Mouse (Mus musculus): Measurements from ENCODE around the gene Gucd1. TPM values are rescaled to one million over a fixed set of nuclear protein-coding genes. Genes with fewer than 3 reads are reported as not detected.
"Not testable (repeated sequence)": the region's sequence is repeated elsewhere in the genome, so short reads cannot be mapped to it uniquely, and the experiment has no call there.

Gucd1 gene
- polyA plus RNA-seq, 1 experiment from 2014 or later = 24.9 TPM

DNA sequence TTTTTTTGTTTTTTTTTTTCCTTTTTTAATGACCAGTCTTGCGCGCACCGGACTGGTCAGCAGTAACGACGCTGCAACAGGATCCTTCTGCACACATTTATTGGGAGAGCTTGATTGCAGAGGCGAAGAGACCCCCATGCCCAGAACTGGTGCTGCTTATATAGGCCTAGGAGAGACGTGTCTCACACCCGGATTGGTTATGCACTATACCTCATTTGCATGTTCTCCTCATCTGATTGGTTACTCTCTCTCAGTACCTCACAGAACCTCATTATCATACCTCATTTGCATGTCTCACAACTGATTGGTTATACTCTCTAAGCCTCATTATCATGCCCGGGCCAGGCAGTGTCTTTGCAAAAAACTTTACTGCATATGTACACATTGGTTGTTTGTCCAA lies 7.7 kb upstream of the Gucd1 start:
- H3K9me3 ChIP-seq (ENCODE audit: control insufficient read depth, low read length); H3K4me1 ChIP-seq (replicated peaks; ENCODE audit: control insufficient read depth, insufficient read depth, low read length); H3K27me3 ChIP-seq (ENCODE audit: control insufficient read depth, insufficient read depth, low read depth, low read length); H3K27ac ChIP-seq (ENCODE audit: low read length); H3K9ac ChIP-seq (ENCODE audit: low read length); ATAC-seq (ENCODE audit: low read depth); H3K4me3 ChIP-seq (ENCODE audit: low read length); H3K4me2 ChIP-seq (ENCODE audit: low read depth, low read length): not testable (repeated sequence)
- WGBS = 96% methylated on average over 9 of the region's 9 CpGs
- H3K36me3 ChIP-seq (ENCODE audit: control insufficient read depth, insufficient read depth, low read length) = peaks cover 33% of the 10 kb centered on the region

DNA sequence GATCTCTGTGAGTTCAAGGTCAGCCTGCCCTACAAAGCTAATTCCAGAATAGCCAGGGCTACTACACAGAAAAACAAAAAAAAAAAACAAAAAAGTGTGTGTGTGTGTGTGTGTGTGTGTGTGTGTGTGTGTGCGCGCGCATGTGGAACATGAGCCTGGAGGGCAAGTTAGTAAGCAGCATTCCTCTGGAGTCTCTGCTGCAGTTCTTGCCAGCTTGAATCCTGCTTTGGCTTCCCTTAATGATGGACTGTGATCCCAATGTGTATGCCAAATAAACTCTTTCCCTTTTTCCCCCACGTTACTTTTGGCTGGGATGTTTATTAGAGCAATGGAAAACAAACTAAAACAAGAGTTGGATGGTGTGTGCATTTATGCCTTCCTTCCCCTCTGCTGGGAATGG lies 3.9 kb upstream of the Gucd1 start:
- Histone ChIP-seq H3K4me3 (ENCODE audit: low read length) (no peak overlapping the region), H3K36me3 (ENCODE audit: control insufficient read depth, insufficient read depth, low read length) (peaks cover 34% of the 10 kb centered on the region)

GRCm38 (mm10) chr10:75520581-75520980 lies 2.8 kb upstream of the Gucd1 start:
- no peaks in the 10 kb centered on the region for H3K27me3 ChIP-seq (ENCODE audit: control insufficient read depth, insufficient read depth, low read depth, low read length)
- H3K4me1 ChIP-seq (replicated peaks; ENCODE audit: control insufficient read depth, insufficient read depth, low read length) = peaks cover 17% of the 10 kb centered on the region
- 87% methylated on average over 5 of the region's 5 CpGs for WGBS
- no peak for ATAC-seq (ENCODE audit: low read depth)
- no peak overlapping the region for H3K9ac ChIP-seq (ENCODE audit: low read length)
- no peak overlapping the region for H3K4me2 ChIP-seq (ENCODE audit: low read depth, low read length)
- no peak overlapping the region for H3K27ac ChIP-seq (ENCODE audit: low read length)
- no peaks in the 10 kb centered on the region for H3K9me3 ChIP-seq (ENCODE audit: control insufficient read depth, low read length)
- no peak overlapping the region for H3K4me3 ChIP-seq (ENCODE audit: low read length)
- H3K36me3 ChIP-seq (ENCODE audit: control insufficient read depth, insufficient read depth, low read length) = peaks cover 29% of the 10 kb centered on the region

More for the DNA sequence above, 3.9 kb upstream of the Gucd1 start:
- no peaks in the 10 kb centered on the region for H3K27me3 ChIP-seq (ENCODE audit: control insufficient read depth, insufficient read depth, low read depth, low read length)
- no peak overlapping the region for H3K27ac ChIP-seq (ENCODE audit: low read length)
- no peaks in the 10 kb centered on the region for H3K9me3 ChIP-seq (ENCODE audit: control insufficient read depth, low read length)
- no peak overlapping the region for H3K9ac ChIP-seq (ENCODE audit: low read length)
- ATAC-seq (ENCODE audit: low read depth) = no peak
- peaks cover 8% of the 10 kb centered on the region for H3K4me1 ChIP-seq (replicated peaks; ENCODE audit: control insufficient read depth, insufficient read depth, low read length)
- no peak overlapping the region for H3K4me2 ChIP-seq (ENCODE audit: low read depth, low read length)
- WGBS = 93% methylated on average over 4 of the region's 4 CpGs

- Histone ChIP-seq H3K9ac (ENCODE audit: low read length) (peak within 1 kb of the TSS; percentile 94), H3K4me2 (ENCODE audit: low read depth, low read length) (peak within 1 kb of the TSS; percentile 76), H3K4me3 (ENCODE audit: low read length) (peak within 1 kb of the TSS; percentile 86), H3K36me3 (ENCODE audit: control insufficient read depth, insufficient read depth, low read length) (peaks cover 17% of the 10 kb centered on the region), H3K9me3 (ENCODE audit: control insufficient read depth, low read length) (no peaks in the 10 kb centered on the region), H3K27ac (ENCODE audit: low read length) (peak within 1 kb of the TSS; percentile 99), H3K27me3 (ENCODE audit: control insufficient read depth, insufficient read depth, low read depth, low read length) (no peaks in the 10 kb centered on the region), H3K4me1 (replicated peaks; ENCODE audit: control insufficient read depth, insufficient read depth, low read length) (peaks cover 18% of the 10 kb centered on the region)
- ATAC-seq (ENCODE audit: low read depth) = peak; percentile 97
- 0% methylated on average over 37 of the region's 52 CpGs for WGBS
These were observed 557 bp downstream of the Gucd1 start, which contains the start of gene Snrpd3 for GRCm38 (mm10) chr10:75517073-75517757. Gene Snrpd3, plus strand, starts transcription at chr10:75517551.

- H3K36me3 ChIP-seq (ENCODE audit: control insufficient read depth, insufficient read depth, low read length) = peaks cover 12% of the 10 kb centered on the region
- peak overlapping the region; percentile 86 for H3K4me3 ChIP-seq (ENCODE audit: low read length)
- peak overlapping the region; percentile 76 for H3K4me2 ChIP-seq (ENCODE audit: low read depth, low read length)
- H3K27ac ChIP-seq (ENCODE audit: low read length) = peak overlapping the region; percentile 99
- H3K27me3 ChIP-seq (ENCODE audit: control insufficient read depth, insufficient read depth, low read depth, low read length) = no peaks in the 10 kb centered on the region
- H3K9ac ChIP-seq (ENCODE audit: low read length) = peak overlapping the region; percentile 94
- under 1% methylated on average over 12 of the region's 12 CpGs for WGBS
- no peak for ATAC-seq (ENCODE audit: low read depth)
- peaks cover 18% of the 10 kb centered on the region for H3K4me1 ChIP-seq (replicated peaks; ENCODE audit: control insufficient read depth, insufficient read depth, low read length)
- H3K9me3 ChIP-seq (ENCODE audit: control insufficient read depth, low read length) = no peaks in the 10 kb centered on the region
These were observed 1.1 kb downstream of the Gucd1 start for GRCm38 (mm10) chr10:75516724-75517072.

GRCm38 (mm10) chr10:75516038-75516723 lies 1.6 kb downstream of the Gucd1 start:
- no peak for ATAC-seq (ENCODE audit: low read depth)
- Histone ChIP-seq H3K9me3 (ENCODE audit: control insufficient read depth, low read length) (no peaks in the 10 kb centered on the region), H3K9ac (ENCODE audit: low read length) (peak overlapping the region; percentile 94), H3K4me2 (ENCODE audit: low read depth, low read length) (peak overlapping the region; percentile 76), H3K27ac (ENCODE audit: low read length) (peak overlapping the region; percentile 99), H3K36me3 (ENCODE audit: control insufficient read depth, insufficient read depth, low read length) (peaks cover 10% of the 10 kb centered on the region), H3K27me3 (ENCODE audit: control insufficient read depth, insufficient read depth, low read depth, low read length) (no peaks in the 10 kb centered on the region), H3K4me3 (ENCODE audit: low read length) (peak overlapping the region; percentile 86), H3K4me1 (replicated peaks; ENCODE audit: control insufficient read depth, insufficient read depth, low read length) (peaks cover 18% of the 10 kb centered on the region)
- WGBS = 21% methylated on average over 8 of the region's 8 CpGs

DNA sequence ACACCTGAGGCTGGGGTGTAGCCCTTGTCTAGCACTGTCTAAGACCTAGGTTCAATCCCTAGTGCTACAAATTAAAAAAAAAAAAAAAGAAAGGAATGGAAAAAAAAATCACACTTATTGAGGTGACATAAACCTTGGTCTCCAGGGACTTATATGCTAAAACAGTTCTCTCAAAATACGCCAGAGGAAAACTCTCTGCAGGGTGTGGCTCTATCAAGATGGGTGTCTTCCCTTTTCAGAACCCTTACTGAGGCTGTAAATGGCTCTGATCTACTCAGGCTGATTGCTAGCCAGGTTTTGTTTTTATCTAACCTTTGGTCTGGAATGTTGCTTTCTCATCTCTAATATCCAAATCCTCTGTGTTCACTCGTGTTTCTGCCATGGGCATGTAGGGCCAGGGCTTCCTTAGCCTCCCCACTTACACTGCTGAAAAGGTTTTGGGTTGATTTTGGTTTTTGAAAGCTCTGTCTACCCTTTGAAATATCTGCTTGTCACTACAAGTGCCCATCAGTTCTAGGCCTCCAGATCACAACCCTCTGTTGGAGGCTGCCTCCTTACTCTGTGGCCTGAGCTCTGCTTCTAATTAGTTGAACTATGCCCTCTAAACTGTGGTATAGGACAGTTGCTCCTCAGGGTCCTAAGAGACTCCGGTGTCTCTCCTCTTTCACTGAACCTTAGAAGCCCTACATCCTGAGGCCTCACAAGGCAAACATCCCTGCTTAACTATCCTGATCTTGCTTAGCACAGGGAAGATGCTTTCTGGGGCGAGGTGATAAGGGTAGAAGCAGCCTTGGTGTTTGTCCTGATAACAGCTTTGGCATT lies 2.3 kb downstream of the Gucd1 start:
- H3K4me1 ChIP-seq (replicated peaks; ENCODE audit: control insufficient read depth, insufficient read depth, low read length) = peaks cover 18% of the 10 kb centered on the region
- H3K36me3 ChIP-seq (ENCODE audit: control insufficient read depth, insufficient read depth, low read length) = peaks cover 9% of the 10 kb centered on the region; the same call in 1 of the 2 replicates
- H3K4me3 ChIP-seq (ENCODE audit: low read length) = peak overlapping the region; percentile 86; the same call in 1 of the 2 replicates
- no peak for ATAC-seq (ENCODE audit: low read depth)
- H3K9ac ChIP-seq (ENCODE audit: low read length) = peak overlapping the region; percentile 94
- no peaks in the 10 kb centered on the region for H3K27me3 ChIP-seq (ENCODE audit: control insufficient read depth, insufficient read depth, low read depth, low read length)
- H3K27ac ChIP-seq (ENCODE audit: low read length) = no peak overlapping the region
- 73% methylated on average over 4 of the region's 4 CpGs for WGBS
- no peaks in the 10 kb centered on the region for H3K9me3 ChIP-seq (ENCODE audit: control insufficient read depth, low read length)
- H3K4me2 ChIP-seq (ENCODE audit: low read depth, low read length) = peak overlapping the region; percentile 76

DNA sequence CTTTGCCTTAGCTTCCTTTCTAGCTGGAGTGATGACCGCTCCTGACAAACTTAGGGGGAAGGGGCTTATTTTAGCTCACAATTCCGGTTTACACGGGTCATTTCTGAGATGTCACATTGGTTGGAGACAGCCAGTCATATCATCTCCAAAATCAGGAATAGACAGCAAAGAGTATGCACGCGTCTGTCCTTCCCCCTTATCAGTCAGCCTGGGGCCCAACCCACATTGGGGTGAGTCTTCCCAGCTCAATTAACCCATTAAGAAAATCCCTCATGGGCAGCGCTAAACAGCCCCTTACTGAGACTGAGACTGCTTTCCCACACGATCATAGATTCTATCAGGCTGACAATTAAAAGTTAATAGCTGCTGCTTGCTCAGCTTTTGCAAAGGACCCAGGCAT lies 3.4 kb downstream of the Gucd1 start:
- H3K27ac ChIP-seq (ENCODE audit: low read length) = no peak overlapping the region
- 59% methylated on average over 7 of the region's 7 CpGs for WGBS
- H3K9ac ChIP-seq (ENCODE audit: low read length) = no peak overlapping the region
- H3K27me3 ChIP-seq (ENCODE audit: control insufficient read depth, insufficient read depth, low read depth, low read length) = no peaks in the 10 kb centered on the region
- peaks cover 18% of the 10 kb centered on the region for H3K4me1 ChIP-seq (replicated peaks; ENCODE audit: control insufficient read depth, insufficient read depth, low read length)
- no peak for ATAC-seq (ENCODE audit: low read depth)
- no peak overlapping the region for H3K4me3 ChIP-seq (ENCODE audit: low read length)
- no peak overlapping the region for H3K4me2 ChIP-seq (ENCODE audit: low read depth, low read length)
- peaks cover 12% of the 10 kb centered on the region for H3K36me3 ChIP-seq (ENCODE audit: control insufficient read depth, insufficient read depth, low read length)
- no peaks in the 10 kb centered on the region for H3K9me3 ChIP-seq (ENCODE audit: control insufficient read depth, low read length)
